Mouse (Mus musculus) megakaryocyte, embryonic 14.5 days (primary cell): ENCODE measurements around the gene Krtdap. TPM values are rescaled to one million over a fixed set of nuclear protein-coding genes. Genes with fewer than 3 reads are reported as not detected.
"Not testable (repeated sequence)": the region's sequence is repeated elsewhere in the genome, so short reads cannot be mapped to it uniquely, and the experiment has no call there.

Source experiments
- H3K27me3 ChIP-seq: replicated peaks from 2 replicates; pipeline ENCODE3; 2012; ENCODE audit warnings: inconsistent platforms
- H3K36me3 ChIP-seq: replicated peaks from 2 replicates; pipeline ENCODE3; 2012; ENCODE audit warnings: low read length, inconsistent platforms, mixed read lengths
- H3K4me1 ChIP-seq: 2 replicates; pipeline ENCODE4 v1.6.1; 2012; ENCODE audit warnings: inconsistent platforms
- H3K4me3 ChIP-seq: replicated peaks from 2 replicates; pipeline ENCODE3; 2012; ENCODE audit warnings: moderate library complexity, mild to moderate bottlenecking, inconsistent platforms
- H3K9me3 ChIP-seq: 2 replicates; pipeline ENCODE4 v1.6.1; 2012; ENCODE audit warnings: inconsistent platforms
- FLI1 ChIP-seq: IDR thresholded peaks from 2 replicates; pipeline ENCODE4 v1.6.1; 2012; ENCODE audit warnings: low read length, inconsistent platforms, mixed read lengths
- GATA1 ChIP-seq: IDR thresholded peaks from 3 replicates; pipeline ENCODE4 v1.6.1; 2012; ENCODE audit warnings: mixed read lengths, low read length, inconsistent platforms, borderline replicate concordance
- polyA plus RNA-seq: library from polyadenylated mRNA; stranded (reverse); fragments of >175 nt; gene quantifications from 2 replicates; pipeline ENCODE4 v1.2.3, GENCODE M21; 2012; ENCODE audit warnings: low replicate concordance; ENCODE audit not compliant: insufficient read depth

The Krtdap gene
- polyA plus RNA-seq: not detected in 2 replicates

DNA sequence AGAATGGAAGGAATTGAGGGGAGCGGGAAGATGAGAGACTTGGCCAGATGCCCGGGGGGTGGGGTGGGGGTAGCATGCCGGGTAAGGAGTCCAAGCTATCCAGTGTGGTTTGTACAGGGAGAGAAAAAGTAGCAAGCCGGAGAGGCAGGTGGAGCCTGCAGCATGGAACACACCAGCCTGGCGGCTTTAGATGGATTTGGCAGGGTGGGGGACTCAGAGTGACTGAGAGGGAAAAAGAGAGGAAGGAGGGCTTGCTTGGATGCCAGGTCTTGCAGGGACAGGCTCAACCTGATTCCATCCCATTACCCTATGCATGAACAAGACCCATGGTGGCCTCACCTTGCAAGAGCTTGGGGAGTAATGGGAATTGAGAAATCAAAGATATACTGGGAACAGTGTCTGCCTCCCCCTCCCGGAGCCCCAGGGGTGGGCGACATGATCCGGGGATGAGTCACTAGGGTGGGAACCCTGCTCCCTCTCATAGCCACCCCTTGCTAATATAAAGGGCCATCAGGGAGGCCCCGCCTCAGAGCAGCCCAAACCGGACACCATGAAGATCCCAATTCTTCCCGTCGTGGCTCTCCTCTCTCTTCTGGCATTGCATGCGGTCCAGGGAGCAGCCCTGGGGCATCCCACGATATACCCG lies at the start of gene Krtdap:
Krtdap (plus strand) TSS at position 520 of the 646 bp plus-strand sequence.
- H3K9me3 ChIP-seq: no peaks in the 10 kb centered on the region
- no peaks in the 10 kb centered on the region for H3K36me3 ChIP-seq
- TF ChIP-seq FLI1 (no peak), GATA1 (no peak)
- H3K4me1 ChIP-seq: peaks cover 27% of the 10 kb centered on the region
- H3K27me3 ChIP-seq: peaks cover 41% of the 10 kb centered on the region
- no peak within 1 kb of the TSS for H3K4me3 ChIP-seq

DNA sequence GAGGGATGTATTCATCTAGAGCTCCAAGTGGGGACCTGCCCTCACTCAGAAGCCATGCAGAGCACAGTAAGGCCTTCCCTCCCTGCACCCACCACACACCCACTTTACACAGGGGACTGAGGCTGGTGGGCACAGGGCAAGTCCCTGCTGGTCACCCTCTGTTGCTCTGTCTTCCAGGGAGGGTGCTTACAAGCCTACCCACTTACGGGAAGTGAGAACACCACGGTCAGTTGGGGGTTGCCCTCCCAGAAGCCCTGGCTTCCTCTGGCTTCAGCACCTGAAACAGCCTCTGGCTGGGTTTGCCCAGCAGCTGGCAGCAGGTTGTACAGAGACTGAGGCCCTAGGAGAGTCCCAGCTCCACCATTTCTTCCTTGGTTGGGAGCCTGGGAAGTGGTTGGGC lies 45.1 kb upstream of the Krtdap start:
- H3K36me3 ChIP-seq: peaks cover 17% of the 10 kb centered on the region
- H3K4me3 ChIP-seq: peak overlapping the region; percentile 47
- H3K27me3 ChIP-seq, H3K9me3 ChIP-seq, H3K4me1 ChIP-seq: not testable (repeated sequence)

DNA sequence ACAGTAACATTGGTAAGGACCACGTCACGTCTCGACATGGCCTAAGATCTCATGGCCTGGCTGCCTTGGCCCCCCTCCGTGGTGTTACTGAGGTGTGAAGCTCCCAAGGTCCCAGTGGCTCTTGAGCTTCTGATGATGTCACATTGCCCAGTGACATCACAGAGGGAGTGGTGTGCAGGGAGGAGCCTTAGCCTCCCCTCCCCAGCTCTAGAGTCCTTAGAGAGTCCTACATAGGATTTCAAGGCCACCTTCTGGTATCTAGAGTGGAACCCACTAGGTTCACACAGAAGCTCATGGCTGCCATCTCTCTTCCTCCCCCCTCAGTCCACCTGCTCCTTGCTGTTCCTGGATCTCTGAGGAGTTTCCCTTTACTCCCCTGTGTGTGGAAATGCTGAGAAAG lies 44.1 kb upstream of the Krtdap start, which contains the start of gene Gapdhs:
Gapdhs (minus strand) TSS at position 65 of the 400 bp plus-strand sequence.
- not testable (repeated sequence) for H3K4me1 ChIP-seq, H3K27me3 ChIP-seq
- Histone ChIP-seq H3K4me3 (peak within 1 kb of the TSS; percentile 47), H3K9me3 (peaks cover 10% of the 10 kb centered on the region), H3K36me3 (peaks cover 10% of the 10 kb centered on the region)

DNA sequence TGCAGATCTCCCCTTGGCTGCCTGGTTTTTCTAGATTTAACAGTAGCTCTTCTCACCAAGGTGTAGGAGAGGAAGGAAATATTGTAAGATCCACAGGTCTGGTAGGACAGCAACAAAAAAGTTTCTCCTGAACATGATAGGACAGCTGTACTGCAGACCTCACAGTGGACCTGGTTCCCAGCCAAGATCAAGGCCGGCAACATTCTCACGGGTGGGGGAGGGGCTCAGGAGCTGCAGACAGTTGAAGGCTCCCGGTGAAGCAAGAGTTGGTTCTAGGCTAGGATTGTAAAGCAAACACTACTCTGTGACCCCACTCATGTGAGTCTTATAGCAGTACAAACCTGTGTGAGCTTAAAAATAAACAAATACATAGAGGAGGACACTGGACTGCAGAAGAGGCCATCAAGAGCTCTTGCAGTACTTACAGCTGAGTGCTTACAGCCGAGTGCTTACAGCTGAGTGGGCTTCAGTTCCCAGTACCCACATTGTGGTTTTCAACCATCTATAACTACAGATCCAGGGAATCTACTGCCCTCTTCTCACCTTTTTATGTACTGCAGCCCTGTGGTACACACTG lies 43.6 kb upstream of the Krtdap start:
- Histone ChIP-seq H3K36me3 (peaks cover 10% of the 10 kb centered on the region), H3K4me3 (no peak overlapping the region), H3K9me3 (peaks cover 10% of the 10 kb centered on the region), H3K4me1 (peaks cover 7% of the 10 kb centered on the region), H3K27me3 (peaks cover 1% of the 10 kb centered on the region)
- TF ChIP-seq FLI1 (no peak), GATA1 (no peak)

DNA sequence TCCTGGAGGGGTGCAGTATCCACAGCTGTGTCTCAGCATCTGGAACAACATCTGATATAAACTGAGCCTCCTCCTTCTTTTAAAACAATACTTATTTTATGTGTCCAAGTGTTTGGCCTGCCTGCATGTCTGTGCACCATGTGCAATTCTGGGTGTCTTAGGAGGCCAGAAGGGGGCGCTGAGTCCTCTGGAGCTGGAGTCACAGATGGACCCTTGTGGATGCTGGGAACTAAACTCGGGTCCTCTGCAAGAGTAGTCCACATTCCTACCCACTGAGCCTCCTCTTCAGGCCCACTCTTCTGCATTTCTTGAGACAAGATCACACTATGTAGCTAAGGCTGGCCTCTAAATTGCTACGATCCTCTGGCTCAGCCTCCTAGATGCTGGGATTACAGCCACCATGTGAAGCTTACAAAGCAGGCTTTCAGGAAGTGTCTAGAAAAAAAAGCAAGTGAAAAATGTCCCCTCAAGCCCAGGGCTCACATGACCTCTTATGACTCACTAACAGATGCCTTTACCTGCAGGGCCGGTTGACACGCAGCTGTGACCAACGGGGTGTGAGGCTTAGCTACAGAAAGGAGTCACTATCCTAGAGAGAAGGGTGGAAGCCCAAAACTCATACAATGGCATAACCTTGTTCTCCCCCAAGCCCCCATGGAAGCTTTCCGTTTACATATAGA lies 40.0 kb upstream of the Krtdap start:
- Histone ChIP-seq H3K9me3 (peaks cover 6% of the 10 kb centered on the region; the same call in 1 of the 2 replicates), H3K4me3 (no peak overlapping the region), H3K36me3 (no peaks in the 10 kb centered on the region), H3K27me3 (peaks cover 6% of the 10 kb centered on the region), H3K4me1 (peaks cover 3% of the 10 kb centered on the region)
- no peak for TF ChIP-seq GATA1
- no peak for TF ChIP-seq FLI1

DNA sequence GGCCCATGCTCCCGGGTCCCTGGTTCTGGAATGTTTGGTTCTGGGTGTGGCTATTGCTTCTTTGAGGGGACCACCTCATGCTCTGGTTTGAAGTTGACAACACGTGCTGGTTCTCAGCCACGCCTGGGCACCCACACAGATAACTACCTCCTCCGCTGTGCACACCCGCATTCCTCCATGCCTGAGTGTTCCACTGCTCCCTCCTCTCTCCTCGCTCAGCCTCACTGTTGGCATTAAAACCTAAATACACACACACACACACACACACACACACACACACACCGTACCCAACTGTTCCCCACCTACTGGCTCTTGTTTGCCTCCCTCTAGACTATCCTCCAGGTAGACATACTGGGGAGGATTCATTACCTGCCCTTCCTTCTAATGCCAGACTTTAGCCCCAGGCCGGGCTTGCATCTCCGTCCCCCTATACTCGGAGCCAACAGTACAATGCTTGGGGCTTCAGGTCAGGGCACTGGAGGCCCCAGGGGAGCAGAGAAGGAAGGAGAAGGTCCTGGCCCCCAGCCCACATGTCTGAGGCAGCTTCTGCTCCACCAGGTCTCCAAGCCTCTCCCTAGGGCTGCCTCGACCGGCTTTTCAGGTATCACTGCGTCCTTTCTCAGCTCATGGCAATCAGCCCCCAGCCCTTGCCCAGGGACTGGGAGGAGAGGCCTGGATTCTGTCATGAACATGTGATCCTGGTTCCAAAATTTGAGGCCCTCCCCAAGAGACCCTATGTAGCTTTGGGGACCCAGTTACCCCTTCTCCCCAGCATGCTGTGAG lies 37.7 kb upstream of the Krtdap start:
- Histone ChIP-seq H3K4me1 (peaks cover 3% of the 10 kb centered on the region), H3K9me3 (peaks cover 24% of the 10 kb centered on the region), H3K27me3 (peaks cover 9% of the 10 kb centered on the region), H3K4me3 (no peak overlapping the region), H3K36me3 (peaks cover 3% of the 10 kb centered on the region)
- TF ChIP-seq GATA1 (no peak), FLI1 (no peak)

DNA sequence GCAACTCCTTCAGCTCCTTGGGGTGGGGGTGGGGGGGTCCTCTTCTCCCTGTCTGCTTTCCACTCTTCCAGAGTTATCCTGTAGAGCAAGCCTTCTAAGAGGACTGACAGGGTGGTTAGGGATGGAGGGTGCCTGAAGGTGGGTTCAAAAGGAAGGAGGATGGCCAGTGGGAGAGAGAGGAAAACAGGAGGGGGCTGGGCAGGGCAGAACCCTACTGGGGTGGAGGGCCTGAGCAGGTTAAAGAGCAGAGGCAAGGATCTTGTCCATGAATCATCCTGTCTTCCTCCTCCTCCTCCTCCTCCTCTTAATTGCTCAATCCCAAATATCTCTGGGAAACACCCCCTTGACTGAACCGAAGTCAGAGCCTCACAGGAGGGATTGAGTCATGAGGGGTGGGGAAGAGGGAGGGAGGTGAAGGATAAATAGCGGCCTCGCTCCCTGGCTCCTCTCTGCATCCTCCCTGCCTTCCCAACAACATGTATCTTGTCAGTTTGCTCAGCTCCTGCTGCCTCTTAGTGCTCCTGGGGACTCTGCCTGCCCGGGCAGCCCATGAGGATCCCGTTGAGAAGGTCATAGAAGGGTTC lies 36.5 kb upstream of the Krtdap start, which contains the start of gene Sbsn:
Sbsn (plus strand) TSS at position 386 of the 584 bp plus-strand sequence.
- H3K36me3 ChIP-seq: peaks cover 8% of the 10 kb centered on the region
- peaks cover 35% of the 10 kb centered on the region for H3K9me3 ChIP-seq
- TF ChIP-seq GATA1 (no peak), FLI1 (no peak)
- H3K4me3 ChIP-seq: no peak within 1 kb of the TSS
- H3K27me3 ChIP-seq: peaks cover 14% of the 10 kb centered on the region
- no peaks in the 10 kb centered on the region; the same call in 1 of the 2 replicates for H3K4me1 ChIP-seq

DNA sequence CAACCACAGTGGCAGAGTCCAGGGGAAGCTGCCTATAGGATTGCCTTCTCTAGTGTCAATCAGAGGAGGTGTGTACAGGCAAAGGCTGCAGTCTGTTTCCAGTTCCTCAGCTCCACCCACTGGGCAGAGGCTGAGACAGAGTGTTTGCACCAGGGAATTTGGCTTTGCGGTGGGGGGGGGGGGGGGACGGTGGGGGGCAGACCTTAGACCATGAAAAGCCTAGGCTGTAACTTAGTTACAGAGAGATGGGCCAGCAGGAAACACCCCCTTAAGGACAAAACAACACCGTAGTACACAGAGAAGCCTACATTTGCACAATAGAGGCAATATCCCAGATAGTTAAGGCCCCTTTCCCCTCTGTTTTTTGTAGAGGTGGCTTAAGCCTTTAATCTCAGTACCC lies 30.7 kb upstream of the Krtdap start:
- H3K36me3 ChIP-seq: peaks cover 8% of the 10 kb centered on the region
- TF ChIP-seq FLI1 (no peak), GATA1 (no peak)

DNA sequence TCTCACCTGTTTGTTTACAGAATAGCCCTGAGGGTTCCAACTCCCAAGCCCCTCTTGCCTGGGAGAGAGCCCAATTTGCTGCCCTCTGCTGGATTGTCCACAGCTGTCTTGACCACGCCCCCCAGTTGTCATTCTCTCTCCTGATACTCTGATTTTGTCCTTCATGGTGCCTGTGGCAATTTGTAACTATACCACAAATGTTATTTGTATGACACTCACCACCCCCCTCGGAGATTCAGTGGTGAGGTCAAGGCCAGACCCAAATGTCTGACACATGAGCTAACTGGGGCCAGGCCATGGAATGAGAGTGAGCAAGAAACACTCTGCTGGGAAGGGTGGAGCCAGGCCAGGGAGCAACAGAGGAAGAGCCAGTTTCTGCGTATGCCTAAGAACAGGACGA lies 28.8 kb upstream of the Krtdap start:
- Histone ChIP-seq H3K36me3 (peaks cover 8% of the 10 kb centered on the region), H3K4me3 (no peak overlapping the region), H3K9me3 (peaks cover 22% of the 10 kb centered on the region), H3K4me1 (peaks cover 44% of the 10 kb centered on the region), H3K27me3 (peaks cover 25% of the 10 kb centered on the region)
- TF ChIP-seq FLI1 (no peak), GATA1 (no peak)

More for the DNA sequence above, 30.7 kb upstream of the Krtdap start:
- Histone ChIP-seq H3K9me3 (peaks cover 29% of the 10 kb centered on the region), H3K27me3 (peaks cover 13% of the 10 kb centered on the region), H3K4me3 (no peak overlapping the region), H3K4me1 (peaks cover 31% of the 10 kb centered on the region)
